Mouse (Mus musculus): Measurements from ENCODE around the gene C2. TPM values are rescaled to one million over a fixed set of nuclear protein-coding genes. Genes with fewer than 3 reads are reported as not detected.

C2 gene
- polyA plus RNA-seq (2014; fragmentation: Illumina TruSeq; extraction: RNeasy Lipid Tissue Mini Kit (QIAGEN cat#74804)), result 11.5 TPM

DNA sequence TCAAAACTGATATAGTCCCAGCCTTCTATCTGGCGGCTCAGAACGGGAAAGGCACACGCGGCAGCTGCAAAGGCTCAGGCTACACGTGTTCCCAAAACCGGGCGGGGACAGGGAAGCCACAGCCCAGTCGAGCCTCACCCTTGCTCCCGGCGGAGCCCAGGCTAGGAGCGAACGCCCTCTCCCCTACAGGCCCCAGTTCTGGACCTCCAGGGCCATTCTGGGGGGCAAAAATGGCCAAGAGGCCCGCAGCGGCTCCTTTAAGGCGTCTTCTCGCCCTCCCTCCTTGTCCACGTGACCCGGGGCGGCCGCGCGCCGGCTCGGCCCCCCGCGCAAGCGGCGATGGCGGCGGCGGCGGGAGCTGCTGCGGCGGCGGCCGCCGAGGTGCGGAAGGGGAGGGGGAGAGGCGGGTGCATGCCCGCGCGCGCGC, at the start of gene C2, which contains the start of gene Ehmt2:
C2 (minus strand) TSS at position 106 of the 427 bp plus-strand sequence.
Ehmt2 (plus strand) TSS at position 310 of the 427 bp plus-strand sequence.

DNA sequence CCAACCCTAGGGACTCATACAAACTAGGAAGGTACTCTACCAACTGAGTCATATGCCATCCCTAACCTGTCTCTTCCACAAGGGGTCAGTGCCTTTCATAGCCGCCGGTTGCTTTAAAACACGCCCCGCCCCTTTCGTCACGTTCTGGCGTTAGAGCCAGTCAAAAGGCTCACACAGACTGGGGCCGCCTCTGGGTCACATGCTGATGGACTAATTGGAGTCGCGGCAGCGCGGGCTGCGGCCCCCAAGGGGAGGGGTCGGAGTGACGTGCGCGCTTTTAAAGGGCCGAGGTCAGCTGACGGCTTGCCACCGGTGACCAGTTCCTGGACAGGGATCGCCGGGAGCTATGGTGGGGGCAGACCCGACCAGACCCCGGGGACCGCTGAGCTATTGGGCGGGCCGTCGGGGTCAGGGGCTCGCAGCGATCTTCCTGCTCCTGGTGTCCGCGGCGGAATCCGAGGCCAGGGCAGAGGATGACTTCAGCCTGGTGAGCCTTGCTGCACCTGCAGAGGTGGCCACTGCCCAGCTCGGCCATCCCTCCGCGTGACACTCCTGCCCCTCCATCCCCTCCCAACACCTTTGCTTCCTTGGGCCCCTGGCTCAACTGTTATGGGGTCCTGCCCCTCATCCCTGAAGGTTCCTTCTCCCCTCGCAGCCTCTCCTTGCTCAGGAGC, 33.1 kb upstream of the C2 start, which contains the start of gene Neu1:
Neu1 (plus strand) TSS at position 193 of the 674 bp plus-strand sequence.

DNA sequence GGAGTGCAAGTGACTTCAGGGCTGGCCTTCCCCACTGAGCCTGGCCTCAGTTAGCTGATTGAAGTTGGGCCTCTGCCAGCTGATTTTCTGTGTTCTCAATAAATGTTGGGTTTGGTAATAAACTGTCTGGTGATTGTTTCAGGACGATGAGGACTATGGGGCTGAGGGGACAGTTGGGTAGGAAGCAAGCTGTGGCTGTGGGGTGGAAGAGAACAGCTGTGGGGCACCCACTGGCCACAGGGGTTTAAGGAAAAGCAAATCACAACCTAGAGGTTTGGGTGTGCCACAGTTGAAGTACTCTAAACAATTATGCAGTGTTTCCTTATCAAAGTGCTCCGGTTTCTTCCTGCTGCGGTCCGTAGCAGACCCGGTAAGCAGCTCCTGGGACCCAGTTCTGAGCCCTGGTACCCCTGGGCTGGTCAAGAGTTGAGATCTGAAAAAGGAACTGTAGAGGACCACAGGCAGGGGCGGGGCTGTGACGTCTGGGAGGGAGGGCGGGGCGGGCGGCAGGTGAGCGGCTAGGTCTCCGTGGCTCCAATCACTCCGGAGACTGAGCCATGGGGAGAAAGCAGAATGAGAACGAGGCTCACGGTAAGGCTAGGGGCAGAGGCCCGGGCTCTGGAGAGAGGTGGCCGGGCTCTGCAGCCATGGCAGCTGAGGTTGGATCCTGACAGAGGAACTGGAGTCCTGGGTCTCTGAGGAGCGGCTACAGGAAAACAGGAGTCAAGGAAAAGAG, 16.0 kb upstream of the C2 start, which contains the start of gene Slc44a4:
Slc44a4 (plus strand) TSS at position 537 of the 736 bp plus-strand sequence.

DNA sequence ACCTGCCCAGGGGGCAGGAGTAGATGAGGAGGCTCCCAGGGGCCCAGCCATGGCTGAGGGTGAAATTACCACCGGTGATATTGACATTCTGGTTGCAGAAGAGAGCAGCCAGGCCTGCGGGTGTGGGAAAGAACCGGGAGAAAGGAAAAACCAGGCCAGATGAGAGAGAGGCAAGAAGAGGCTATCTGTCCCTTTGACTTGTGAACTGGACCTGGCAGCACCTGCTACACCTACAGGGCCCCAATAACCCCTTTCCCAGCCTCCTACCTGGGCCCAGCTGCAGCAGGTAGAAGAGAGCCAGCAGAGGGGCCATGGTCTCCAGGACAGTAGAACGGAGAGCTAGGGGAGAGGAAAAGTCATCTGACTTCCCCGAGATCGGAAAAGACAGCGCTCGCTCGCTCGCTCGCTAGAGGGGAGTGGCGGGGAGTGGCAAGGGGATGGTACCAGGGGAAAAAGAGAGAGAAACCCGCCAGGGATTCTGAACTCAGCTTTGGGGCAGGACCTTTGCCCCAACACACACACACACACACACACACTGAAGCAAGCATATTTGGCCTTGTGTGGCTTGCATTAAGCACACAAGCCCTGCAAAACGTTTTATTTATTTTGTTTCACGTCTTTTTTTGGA, 16.3 kb downstream of the C2 start, which contains the start of gene Gm20547:
Gm20547 (minus strand) TSS at position 360 of the 628 bp plus-strand sequence.

DNA sequence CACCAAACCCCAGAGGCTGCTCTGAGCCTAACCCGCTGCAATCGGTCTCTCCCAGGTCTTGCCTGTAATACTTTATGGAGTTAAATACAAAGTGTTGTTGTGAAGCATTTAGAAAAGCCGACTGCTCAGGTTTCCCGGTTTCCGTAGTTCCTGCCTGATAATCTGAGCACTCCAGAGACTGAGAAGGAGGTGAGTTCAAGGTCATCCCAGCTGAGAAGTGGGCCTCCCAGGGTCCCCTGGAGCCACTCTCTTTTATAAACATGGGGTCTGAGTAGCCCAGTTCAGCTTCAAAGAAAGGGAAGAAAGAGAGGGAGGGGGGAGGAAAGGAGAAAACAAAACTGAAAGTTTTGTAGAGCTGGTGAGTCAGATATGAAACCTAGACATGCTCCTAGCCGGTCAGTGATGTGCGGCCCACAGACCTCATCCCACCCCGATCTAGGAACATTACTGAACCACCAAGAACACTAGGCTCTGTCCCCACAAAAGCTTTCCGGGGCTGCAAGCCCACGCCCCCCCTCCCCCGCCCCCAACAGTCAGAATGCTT, 18.7 kb downstream of the C2 start, which contains the start of gene Zbtb12:
Zbtb12 (plus strand) TSS at position 148 of the 544 bp plus-strand sequence.

DNA sequence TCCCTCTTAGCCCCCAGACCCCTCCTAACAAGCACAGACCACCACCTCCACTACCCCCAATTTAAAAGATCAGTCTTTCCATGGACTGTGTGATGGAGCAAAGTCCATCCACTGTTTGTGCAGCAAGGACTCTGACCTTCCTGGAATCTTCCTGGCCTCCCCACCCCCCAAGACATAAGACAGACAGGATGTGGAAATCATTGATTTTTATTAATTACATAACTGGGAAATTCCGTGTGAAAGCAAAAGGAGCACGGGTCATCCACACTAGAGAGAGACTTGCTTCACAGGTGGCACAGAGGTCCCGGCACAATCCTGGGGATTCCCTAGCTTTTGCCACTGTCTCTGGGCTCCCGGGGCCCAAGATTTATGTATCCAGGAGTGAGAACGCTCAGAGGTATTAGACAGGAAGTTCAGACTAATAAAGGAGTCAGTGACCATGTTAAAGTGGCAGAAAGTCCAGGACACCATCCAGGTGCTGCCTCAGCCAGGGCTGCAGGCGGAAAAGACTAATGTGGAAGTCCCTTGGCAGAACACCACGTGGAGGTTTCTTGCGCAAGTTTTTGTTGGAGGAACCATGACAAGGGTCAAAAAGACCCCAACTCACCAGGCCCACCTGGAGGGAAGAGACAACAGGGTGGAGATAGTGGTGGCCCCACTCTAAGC, 35.5 kb downstream of the C2 start, which contains the start of gene Cfb:
Cfb (minus strand) TSS at position 103 of the 666 bp plus-strand sequence.

DNA sequence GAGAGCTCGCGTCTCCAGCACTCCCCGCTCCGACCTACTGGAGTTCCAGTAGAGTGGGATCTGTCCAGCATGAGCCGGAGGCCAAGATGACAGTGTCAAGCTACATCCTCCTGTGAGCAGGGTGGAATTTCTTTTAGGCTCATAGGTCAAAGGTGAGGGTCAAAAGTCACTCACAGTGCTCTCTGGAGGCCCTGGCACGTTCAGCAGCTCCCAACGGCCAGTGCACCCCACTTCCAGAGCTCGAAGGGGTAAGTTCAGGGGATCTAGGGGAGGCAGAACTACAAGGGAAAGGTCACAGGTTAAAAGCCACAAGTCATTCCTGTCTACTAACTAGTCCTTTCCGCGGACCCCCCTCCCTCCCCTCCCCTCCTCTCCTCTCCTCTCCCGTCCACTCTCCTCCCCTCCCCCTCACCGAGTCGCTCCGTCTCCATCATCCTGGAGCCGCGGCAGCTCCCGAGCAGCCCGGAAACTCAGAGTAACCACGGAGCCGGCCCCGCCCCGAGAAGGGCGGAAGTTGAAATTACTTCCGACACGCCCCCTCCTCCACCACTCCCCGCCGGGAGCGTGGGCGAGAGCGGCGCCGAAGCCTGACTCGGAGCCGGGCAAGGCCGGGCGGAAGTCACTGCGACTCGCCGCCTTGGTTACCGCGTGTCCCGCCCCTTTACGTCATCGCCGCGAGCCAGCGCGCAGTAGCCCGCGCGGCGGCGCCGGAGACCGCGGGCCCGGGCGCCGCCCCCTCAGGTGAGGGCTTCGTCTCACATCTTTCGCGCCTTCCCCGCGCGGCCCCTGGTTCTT, 48.1 kb downstream of the C2 start, which contains the start of the genes Skiv2l and Nelfe:
Skiv2l (minus strand) TSS at position 489 of the 795 bp plus-strand sequence.
Nelfe (plus strand) TSS at position 670 of the 795 bp plus-strand sequence.

DNA sequence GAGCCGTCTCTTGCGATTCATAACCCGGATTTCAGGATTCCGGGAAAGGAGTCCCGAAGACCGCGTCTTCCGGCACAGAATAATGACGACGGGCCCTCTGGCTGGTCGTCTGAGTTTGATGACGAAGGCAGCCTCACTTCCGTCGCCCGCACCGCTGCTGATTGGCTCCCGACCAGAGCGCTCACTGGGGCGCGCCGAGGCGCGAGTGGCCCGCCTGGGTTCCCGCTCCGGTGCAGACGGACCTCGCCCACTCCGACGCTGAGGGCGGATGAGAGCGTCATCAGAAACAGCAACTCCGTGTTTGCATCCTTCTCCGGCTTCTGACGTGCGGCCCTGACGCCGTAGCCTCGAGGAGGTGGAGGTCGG, 61.2 kb downstream of the C2 start, which contains the start of the genes Stk19 and Dxo:
Stk19 (minus strand) TSS at position 90 of the 366 bp plus-strand sequence.
Dxo (plus strand) TSS at position 164 of the 366 bp plus-strand sequence.

Other genes starting within 250 kb of the C2 start
- 0.06 TPM for gene Tnxb, start 227.7 kb downstream of the C2 start, polyA plus RNA-seq (2014; fragmentation: Illumina TruSeq; extraction: RNeasy Lipid Tissue Mini Kit (QIAGEN cat#74804))
- gene C4b, start 154.4 kb downstream of the C2 start, polyA plus RNA-seq (2014; fragmentation: Illumina TruSeq; extraction: RNeasy Lipid Tissue Mini Kit (QIAGEN cat#74804)), result 1.7 TPM
- gene Cyp21a1, start 93.7 kb downstream of the C2 start, polyA plus RNA-seq (2014; fragmentation: Illumina TruSeq; extraction: RNeasy Lipid Tissue Mini Kit (QIAGEN cat#74804)), result not detected
- gene Stk19, start 61.3 kb downstream of the C2 start, polyA plus RNA-seq (2014; fragmentation: Illumina TruSeq; extraction: RNeasy Lipid Tissue Mini Kit (QIAGEN cat#74804)), result 4.4 TPM
- gene Dxo, start 61.2 kb downstream of the C2 start, polyA plus RNA-seq (2014; fragmentation: Illumina TruSeq; extraction: RNeasy Lipid Tissue Mini Kit (QIAGEN cat#74804)), result 1.9 TPM
- 2.9 TPM for gene Skiv2l, start 48.1 kb downstream of the C2 start, polyA plus RNA-seq (2014; fragmentation: Illumina TruSeq; extraction: RNeasy Lipid Tissue Mini Kit (QIAGEN cat#74804))
- 1.8 TPM for gene Nelfe, start 47.9 kb downstream of the C2 start, polyA plus RNA-seq (2014; fragmentation: Illumina TruSeq; extraction: RNeasy Lipid Tissue Mini Kit (QIAGEN cat#74804))
- gene Cfb, start 35.7 kb downstream of the C2 start, polyA plus RNA-seq (2014; fragmentation: Illumina TruSeq; extraction: RNeasy Lipid Tissue Mini Kit (QIAGEN cat#74804)), result not detected
- gene Zbtb12, start 18.8 kb downstream of the C2 start, polyA plus RNA-seq (2014; fragmentation: Illumina TruSeq; extraction: RNeasy Lipid Tissue Mini Kit (QIAGEN cat#74804)), result 10.8 TPM
- gene Gm20547, start 16.2 kb downstream of the C2 start, polyA plus RNA-seq (2014; fragmentation: Illumina TruSeq; extraction: RNeasy Lipid Tissue Mini Kit (QIAGEN cat#74804)), result 1.0 TPM
- gene Ehmt2, start 204 bp upstream of the C2 start, polyA plus RNA-seq (2014; fragmentation: Illumina TruSeq; extraction: RNeasy Lipid Tissue Mini Kit (QIAGEN cat#74804)), result 9.4 TPM
- 0.20 TPM for gene Slc44a4, start 16.2 kb upstream of the C2 start, polyA plus RNA-seq (2014; fragmentation: Illumina TruSeq; extraction: RNeasy Lipid Tissue Mini Kit (QIAGEN cat#74804))
- gene Neu1, start 33.0 kb upstream of the C2 start, polyA plus RNA-seq (2014; fragmentation: Illumina TruSeq; extraction: RNeasy Lipid Tissue Mini Kit (QIAGEN cat#74804)), result 1.8 TPM
- gene Hspa1b, start 61.0 kb upstream of the C2 start, polyA plus RNA-seq (2014; fragmentation: Illumina TruSeq; extraction: RNeasy Lipid Tissue Mini Kit (QIAGEN cat#74804)), result 16.9 TPM
- not detected for gene Gm20481, start 71.6 kb upstream of the C2 start, polyA plus RNA-seq (2014; fragmentation: Illumina TruSeq; extraction: RNeasy Lipid Tissue Mini Kit (QIAGEN cat#74804))
- gene Hspa1a, start 73.9 kb upstream of the C2 start, polyA plus RNA-seq (2014; fragmentation: Illumina TruSeq; extraction: RNeasy Lipid Tissue Mini Kit (QIAGEN cat#74804)), result 8.2 TPM
- not detected for gene Hspa1l, start 74.4 kb upstream of the C2 start, polyA plus RNA-seq (2014; fragmentation: Illumina TruSeq; extraction: RNeasy Lipid Tissue Mini Kit (QIAGEN cat#74804))
- gene Lsm2, start 83.6 kb upstream of the C2 start, polyA plus RNA-seq (2014; fragmentation: Illumina TruSeq; extraction: RNeasy Lipid Tissue Mini Kit (QIAGEN cat#74804)), result 19.2 TPM
- 6.0 TPM for gene Vars, start 102.7 kb upstream of the C2 start, polyA plus RNA-seq (2014; fragmentation: Illumina TruSeq; extraction: RNeasy Lipid Tissue Mini Kit (QIAGEN cat#74804))
- not detected for gene Vwa7, start 118.3 kb upstream of the C2 start, polyA plus RNA-seq (2014; fragmentation: Illumina TruSeq; extraction: RNeasy Lipid Tissue Mini Kit (QIAGEN cat#74804))
- gene Sapcd1, start 129.8 kb upstream of the C2 start, polyA plus RNA-seq (2014; fragmentation: Illumina TruSeq; extraction: RNeasy Lipid Tissue Mini Kit (QIAGEN cat#74804)), result not detected
- 0.68 TPM for gene Msh5, start 148.5 kb upstream of the C2 start, polyA plus RNA-seq (2014; fragmentation: Illumina TruSeq; extraction: RNeasy Lipid Tissue Mini Kit (QIAGEN cat#74804))
- gene Clic1, start 151.7 kb upstream of the C2 start, polyA plus RNA-seq (2014; fragmentation: Illumina TruSeq; extraction: RNeasy Lipid Tissue Mini Kit (QIAGEN cat#74804)), result 25.1 TPM
- 2.7 TPM for gene Ddah2, start 160.8 kb upstream of the C2 start, polyA plus RNA-seq (2014; fragmentation: Illumina TruSeq; extraction: RNeasy Lipid Tissue Mini Kit (QIAGEN cat#74804))
- not detected for gene Ly6g6c, start 167.1 kb upstream of the C2 start, polyA plus RNA-seq (2014; fragmentation: Illumina TruSeq; extraction: RNeasy Lipid Tissue Mini Kit (QIAGEN cat#74804))
- gene Mpig6b, start 167.9 kb upstream of the C2 start, polyA plus RNA-seq (2014; fragmentation: Illumina TruSeq; extraction: RNeasy Lipid Tissue Mini Kit (QIAGEN cat#74804)), result 0.20 TPM
- not detected for gene Ly6g6e, start 178.6 kb upstream of the C2 start, polyA plus RNA-seq (2014; fragmentation: Illumina TruSeq; extraction: RNeasy Lipid Tissue Mini Kit (QIAGEN cat#74804))
- gene Ly6g6d, start 179.8 kb upstream of the C2 start, polyA plus RNA-seq (2014; fragmentation: Illumina TruSeq; extraction: RNeasy Lipid Tissue Mini Kit (QIAGEN cat#74804)), result not detected
- not detected for gene Ly6g6f, start 187.3 kb upstream of the C2 start, polyA plus RNA-seq (2014; fragmentation: Illumina TruSeq; extraction: RNeasy Lipid Tissue Mini Kit (QIAGEN cat#74804))
- gene Abhd16a, start 191.0 kb upstream of the C2 start, polyA plus RNA-seq (2014; fragmentation: Illumina TruSeq; extraction: RNeasy Lipid Tissue Mini Kit (QIAGEN cat#74804)), result 3.5 TPM
- not detected for gene Ly6g5c, start 210.0 kb upstream of the C2 start, polyA plus RNA-seq (2014; fragmentation: Illumina TruSeq; extraction: RNeasy Lipid Tissue Mini Kit (QIAGEN cat#74804))
- gene Ly6g5b, start 217.2 kb upstream of the C2 start, polyA plus RNA-seq (2014; fragmentation: Illumina TruSeq; extraction: RNeasy Lipid Tissue Mini Kit (QIAGEN cat#74804)), result not detected
- 0.91 TPM for gene Gpank1, start 223.2 kb upstream of the C2 start, polyA plus RNA-seq (2014; fragmentation: Illumina TruSeq; extraction: RNeasy Lipid Tissue Mini Kit (QIAGEN cat#74804))
- 117 TPM for gene Csnk2b, start 223.8 kb upstream of the C2 start, polyA plus RNA-seq (2014; fragmentation: Illumina TruSeq; extraction: RNeasy Lipid Tissue Mini Kit (QIAGEN cat#74804))
- gene D17H6S53E, start 228.1 kb upstream of the C2 start, polyA plus RNA-seq (2014; fragmentation: Illumina TruSeq; extraction: RNeasy Lipid Tissue Mini Kit (QIAGEN cat#74804)), result 0.83 TPM
- gene Apom, start 233.8 kb upstream of the C2 start, polyA plus RNA-seq (2014; fragmentation: Illumina TruSeq; extraction: RNeasy Lipid Tissue Mini Kit (QIAGEN cat#74804)), result not detected
- gene Bag6, start 236.9 kb upstream of the C2 start, polyA plus RNA-seq (2014; fragmentation: Illumina TruSeq; extraction: RNeasy Lipid Tissue Mini Kit (QIAGEN cat#74804)), result 9.7 TPM

Measured in ovary, adult 10 weeks (tissue).